Mouse (Mus musculus) thymus, adult 18-20 months (tissue): ENCODE results near the gene Dtd2.

Experiments used
- DNase-seq, 2 experiments: peaks; one replicate each; pipeline ENCODE4 v3.0.0; 2022; ENCODE audit warnings: mixed read lengths in 2 of 2

Dtd2 gene

DNA sequence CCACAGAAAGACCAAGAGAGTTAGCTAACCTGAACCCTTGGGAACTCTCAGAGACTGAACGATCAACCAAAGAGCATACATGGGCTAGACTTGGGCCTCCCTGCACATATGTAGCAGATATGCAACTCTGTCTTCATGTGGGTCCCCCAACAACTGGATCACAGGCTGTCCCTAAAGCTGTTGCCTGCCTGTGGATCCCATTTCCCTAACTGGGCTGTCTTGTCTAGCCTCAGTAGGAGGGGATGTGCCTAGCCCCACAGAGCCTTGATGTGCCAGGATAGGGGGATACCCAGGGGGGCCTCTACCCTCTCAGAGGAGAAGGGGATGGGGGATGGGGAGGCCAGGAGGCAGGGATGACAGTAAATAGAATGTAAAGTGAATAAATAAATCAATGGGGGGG lies 22.7 kb downstream of the Dtd2 start:
- no peak for DNase-seq

- no peak for DNase-seq
These were observed 29.8 kb downstream of the Dtd2 start for GRCm38 (mm10) chr12:51976531-51976930.

- DNase-seq, result no peak
These were observed 31.9 kb downstream of the Dtd2 start for GRCm38 (mm10) chr12:51974381-51974780.

DNA sequence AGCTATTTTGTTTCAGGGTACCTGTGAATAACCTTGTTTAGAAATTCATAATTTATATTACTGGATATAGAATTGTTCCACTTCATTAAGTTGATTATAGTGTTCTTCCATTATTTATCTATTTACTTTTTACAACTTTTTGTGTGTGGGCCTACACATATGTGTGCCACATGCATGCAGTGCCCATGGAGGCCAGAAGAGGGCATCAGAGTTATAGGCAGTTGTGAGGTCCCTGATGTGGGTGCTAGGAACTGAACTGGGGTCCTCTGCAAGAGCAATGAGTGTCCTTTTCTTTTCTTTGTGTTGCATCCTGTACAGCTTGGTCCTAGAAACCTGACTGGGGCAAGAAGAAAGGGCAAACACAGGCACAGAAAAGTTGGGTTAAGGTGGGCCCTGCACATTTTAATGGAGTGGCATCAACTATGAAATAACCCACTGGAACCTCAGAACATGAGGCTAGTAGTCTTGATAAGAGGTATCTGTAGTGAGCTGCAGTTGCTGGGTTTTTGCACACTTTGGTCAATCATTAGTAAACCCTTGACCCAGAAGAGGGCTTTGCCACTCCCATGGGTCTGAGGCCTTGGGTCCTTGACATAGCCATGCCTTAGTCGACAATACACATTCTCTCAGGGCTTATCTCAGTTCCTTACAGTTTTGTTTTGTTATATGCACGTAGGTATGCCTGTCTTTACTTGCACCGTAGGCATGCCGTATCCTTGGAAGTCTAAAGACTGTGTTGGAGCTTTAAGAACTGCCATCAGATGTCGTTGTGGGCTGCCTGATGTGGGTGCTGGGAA lies 33.8 kb downstream of the Dtd2 start:
- no peak for DNase-seq

DNA sequence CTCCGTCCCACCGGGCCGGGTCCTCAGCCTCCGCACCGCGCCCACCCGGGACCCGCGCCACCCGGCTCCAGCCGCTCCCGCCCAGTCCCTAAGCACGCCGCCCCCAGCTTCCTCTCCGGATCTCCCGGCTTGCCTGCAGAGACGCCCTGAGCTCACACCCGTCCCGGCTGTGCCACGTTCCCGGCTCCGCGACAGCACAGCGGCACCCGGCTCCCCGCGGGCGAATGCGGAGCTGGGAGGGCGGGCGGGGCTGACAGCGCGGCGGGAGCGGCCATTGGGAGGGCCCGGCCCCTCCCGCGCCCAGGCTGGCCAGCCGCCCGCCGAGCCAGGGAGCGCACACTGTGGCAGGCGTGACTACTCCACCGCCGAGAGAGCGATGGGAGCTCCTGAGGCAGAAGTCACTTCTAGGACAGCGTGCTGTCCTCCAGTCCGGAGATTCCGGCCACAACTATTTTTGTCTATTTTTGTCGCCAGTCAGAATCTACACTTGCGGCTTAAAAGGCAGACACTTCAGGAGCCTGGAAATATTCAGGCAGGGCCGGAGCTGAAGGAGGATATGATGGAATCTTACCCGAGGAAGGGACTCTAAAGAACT lies 35.1 kb downstream of the Dtd2 start, which contains the start of gene Heatr5a:
Gene Heatr5a, minus strand, starts transcription at position 252 of the 595 bp plus-strand sequence.
- DNase-seq, result peak; percentile 72 to 74

DNA sequence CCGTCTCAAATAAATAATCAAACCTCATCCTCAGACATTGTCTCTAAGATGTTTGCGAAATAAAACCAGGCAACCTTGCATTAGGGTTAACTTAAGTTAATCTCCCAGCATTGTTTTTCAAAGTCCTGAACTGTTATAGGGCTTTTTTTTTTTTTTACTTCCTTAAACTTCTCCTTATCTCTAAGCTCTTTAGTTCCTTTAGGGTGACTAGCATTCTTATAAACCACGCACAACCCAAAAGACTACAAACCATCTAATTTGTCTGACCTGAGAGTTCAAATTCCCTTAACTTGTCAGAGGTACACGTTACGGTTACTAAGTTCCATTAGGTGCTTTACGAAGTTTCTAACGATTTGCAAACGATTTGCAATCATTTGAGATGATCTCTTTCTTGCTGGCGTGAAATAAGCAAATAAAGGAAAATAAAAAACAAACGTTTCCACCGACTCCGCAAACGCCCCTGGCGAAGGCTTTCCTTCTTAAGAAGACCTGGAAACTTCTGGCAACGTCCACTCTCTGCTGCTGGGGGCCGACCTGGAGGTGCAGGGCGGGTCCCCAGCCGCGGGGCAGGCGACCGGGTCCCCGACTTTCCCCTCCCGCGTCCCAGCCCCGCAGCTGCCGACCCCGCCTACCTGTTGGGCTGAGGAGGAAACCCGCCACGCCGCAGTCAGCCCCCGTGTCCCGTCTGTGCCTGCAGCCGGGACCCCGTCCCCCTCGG lies 35.8 kb downstream of the Dtd2 start:
- no peak for DNase-seq

- no peak for DNase-seq
These were observed 36.4 kb downstream of the Dtd2 start for GRCm38 (mm10) chr12:51969876-51970275.

DNA sequence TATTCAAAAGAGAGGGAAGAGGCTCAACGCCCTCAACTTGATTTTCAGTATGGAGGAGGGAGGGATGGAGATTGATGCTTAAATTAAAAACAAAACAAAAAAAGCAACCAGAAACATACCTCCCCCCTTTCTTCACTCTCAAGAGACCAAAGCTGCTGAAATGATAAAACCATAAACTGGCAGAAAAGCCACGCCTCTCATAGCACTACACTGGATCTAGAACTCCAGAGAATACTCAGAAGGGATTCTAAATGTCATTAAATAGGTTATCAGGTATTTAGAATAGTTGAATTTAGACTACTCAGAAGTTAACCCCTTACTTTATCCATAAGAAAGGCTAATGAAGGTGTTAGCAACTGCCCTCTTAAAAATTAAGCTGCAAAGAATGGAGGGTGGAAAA lies 37.2 kb downstream of the Dtd2 start:
- no peak for DNase-seq

DNA sequence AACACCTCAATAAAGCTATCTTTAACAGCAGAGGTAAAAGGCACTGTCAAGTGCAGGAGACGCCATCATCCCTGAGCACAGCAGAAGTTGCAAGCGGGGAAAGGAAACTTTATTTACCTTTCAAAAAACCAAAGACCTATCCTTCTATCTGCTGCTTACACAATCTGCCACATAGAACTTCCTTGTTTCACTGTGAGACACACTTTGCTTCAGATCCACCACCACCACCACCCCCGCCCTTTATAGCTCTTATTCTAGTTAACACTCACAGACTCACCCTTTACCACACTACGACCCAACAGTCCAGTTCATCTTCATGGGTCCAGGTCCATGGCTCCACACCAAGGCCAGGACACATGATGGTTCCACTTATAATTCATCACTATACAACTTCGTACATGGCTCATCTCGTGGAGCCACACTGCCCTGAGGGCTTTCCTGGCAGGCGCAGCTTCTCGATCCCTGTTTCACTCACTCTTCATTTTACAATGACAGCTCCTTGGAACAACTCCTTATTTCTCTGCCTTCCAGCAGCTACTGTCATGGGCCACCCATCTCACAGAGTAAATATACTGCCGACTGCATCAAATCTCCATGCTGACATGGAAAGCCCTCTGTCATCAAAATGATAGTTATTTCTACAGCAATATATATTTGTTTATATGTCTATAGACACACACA lies 38.2 kb downstream of the Dtd2 start:
- no peak for DNase-seq

DNA sequence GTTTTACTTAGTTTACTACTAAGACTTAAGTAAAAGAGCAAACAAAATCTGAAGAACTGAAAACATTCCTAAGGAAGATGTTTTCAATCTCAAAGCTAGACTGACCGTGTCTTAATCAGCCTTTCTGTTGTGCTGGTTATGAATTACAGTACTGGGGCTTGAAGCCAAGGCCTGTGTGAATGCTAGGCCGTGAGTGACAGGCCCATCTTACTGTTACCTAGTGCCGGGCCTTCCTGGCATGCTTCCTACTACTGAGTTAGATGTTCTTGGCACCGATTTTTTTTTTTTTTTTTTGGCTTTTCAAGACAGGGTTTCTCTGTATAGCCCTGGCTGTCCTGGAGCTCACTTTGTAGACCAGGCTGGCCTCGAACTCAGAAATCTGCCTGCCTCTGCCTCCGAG lies 48.7 kb downstream of the Dtd2 start:
- DNase-seq, result no peak

DNA sequence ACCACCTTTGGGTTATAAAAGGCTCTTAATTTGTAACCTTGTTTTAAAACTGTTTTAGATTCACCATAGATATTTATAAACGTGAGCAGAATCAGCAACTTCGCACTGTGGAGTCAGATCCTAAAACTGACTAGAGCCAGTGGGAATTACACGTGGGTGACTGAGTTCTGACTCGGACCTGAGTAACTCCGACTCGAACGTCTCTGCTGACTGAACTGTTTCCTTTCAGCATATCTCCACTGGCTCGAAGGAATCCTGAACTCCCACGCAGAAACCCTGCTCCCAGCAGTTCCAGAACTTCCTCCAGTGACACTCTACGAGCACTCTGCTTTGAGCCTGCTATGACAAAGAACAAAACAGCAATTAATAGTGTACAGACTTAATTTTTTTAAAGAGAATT lies 54.0 kb downstream of the Dtd2 start:
- no peak for DNase-seq

DNA sequence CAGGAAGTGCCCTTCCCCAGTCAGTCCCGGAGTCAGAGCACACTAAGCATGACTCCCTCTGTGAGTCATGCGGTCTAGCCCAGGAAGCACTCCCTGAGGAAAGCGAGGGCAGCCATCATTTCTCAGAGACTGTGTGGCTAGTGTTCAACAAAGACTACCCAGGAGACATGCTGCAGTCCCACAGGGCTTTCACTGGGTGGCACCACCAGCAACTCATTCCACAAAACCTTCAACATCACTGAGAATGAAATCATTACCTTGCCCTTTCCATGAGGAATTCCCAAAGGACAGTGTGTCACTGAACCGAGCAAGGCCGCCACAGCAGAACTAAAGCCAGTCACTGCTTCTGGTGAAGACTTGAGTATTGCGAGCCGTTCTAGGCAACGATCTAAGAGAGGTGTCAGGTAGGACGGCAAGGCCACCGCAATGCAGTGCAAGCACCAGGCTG lies 58.8 kb downstream of the Dtd2 start:
- no peak for DNase-seq

DNA sequence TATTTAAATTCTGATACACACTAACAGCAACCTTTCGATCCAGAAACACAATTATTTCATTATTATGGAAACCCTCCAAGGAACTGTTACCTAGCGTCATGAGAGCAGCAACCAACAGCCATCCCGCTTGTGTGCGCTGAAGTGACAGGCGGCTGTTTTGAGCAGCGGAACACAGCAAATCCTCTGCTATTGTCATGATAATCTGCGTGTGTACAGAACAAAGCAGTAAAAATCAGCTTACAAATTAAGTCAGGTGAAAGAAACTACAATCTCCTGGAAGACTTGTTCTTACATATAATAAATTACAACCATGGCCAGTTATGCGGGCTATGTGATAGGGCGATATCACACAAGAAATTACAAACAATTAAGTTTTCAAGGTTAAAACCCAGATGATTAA lies 61.0 kb downstream of the Dtd2 start:
- no peak for DNase-seq

DNA sequence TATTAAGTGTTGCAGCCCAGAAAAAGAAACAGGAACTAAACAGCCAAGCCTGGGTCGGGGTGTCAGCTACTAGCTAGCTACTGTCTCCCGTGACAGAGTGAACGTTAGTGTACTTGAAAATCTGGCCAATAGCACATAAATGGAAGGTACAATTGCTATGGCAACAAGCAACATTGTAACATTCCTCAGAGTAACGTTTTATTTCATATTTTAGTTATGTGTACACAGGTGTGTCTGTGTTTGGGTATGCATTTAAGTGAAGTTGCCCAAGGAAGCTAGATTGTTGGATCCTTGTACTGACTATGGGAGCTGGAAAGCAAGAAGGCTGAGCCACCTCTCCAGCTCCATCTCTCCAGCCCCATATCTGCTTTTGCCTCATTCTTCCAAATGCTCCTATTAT lies 66.5 kb downstream of the Dtd2 start:
- no peak for DNase-seq
